Mouse (Mus musculus): ENCODE measurements around the gene Ech1. TPM values are rescaled to one million over a fixed set of nuclear protein-coding genes. Genes with fewer than 3 reads are reported as not detected.

The Ech1 gene
- polyA plus RNA-seq, 1 experiment from 2014 or later, result 426 TPM

DNA sequence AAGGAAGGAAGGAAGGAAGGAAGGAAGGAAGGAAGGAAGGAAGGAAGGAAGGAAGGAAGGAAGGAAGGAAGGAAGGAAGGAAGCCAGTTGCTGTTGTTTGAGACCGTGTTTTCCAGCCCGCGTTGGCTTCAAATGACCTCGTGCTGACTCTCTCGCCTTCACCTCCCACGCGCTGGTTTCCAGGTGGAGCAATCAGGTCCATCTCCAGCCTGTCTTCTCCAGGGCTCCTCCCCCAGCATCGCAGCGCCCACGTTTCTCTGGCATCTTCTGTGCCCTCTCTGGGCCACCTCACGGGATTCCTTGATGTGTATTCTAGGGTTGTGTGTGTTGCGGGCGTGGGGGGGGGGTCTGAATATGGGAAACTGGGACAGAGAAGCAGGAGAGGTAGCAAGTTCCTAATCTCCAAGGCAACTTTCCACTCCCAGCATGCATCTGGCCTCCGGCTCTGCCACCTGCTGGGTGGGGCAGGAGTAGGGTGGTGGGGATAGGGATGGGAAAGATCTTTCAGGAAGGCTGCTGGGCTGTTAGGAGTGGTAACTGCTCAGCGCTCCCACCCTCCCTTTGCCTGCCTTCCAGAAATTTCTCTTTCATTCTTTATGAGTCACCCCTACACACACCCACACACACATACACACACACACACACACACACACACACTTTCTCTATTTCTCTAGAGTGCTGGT is 37.9 kb downstream of the Ech1 start:
- H3K9me3 ChIP-seq (ENCODE audit: control insufficient read depth, low read length), result no peaks in the 10 kb centered on the region
- H3K4me3 ChIP-seq (ENCODE audit: low read depth, low read length), result no peak overlapping the region
- H3K4me1 ChIP-seq (replicated peaks; ENCODE audit: control insufficient read depth, insufficient read depth), result peaks cover 4% of the 10 kb centered on the region; the same call in 1 of the 2 replicates
- peak; percentile 34; the same call in 1 of the 2 replicates for TF ChIP-seq CTCF (IDR thresholded peaks at IDR 0.05; ENCODE audit: low read depth)
- TF ChIP-seq EP300 (optimal IDR thresholded peaks at IDR 0.05), result no peak
- H3K27me3 ChIP-seq (ENCODE audit: control insufficient read depth, insufficient read depth, low read length), result no peaks in the 10 kb centered on the region
- no peaks in the 10 kb centered on the region for H3K36me3 ChIP-seq (ENCODE audit: control insufficient read depth, insufficient read depth, low read length)
- ATAC-seq (ENCODE audit: low FRiP score, low TSS enrichment), result peak; percentile 49
- DNase-seq (ENCODE audit: low spot score), result peak; percentile 63
- H3K27ac ChIP-seq (replicated peaks), result peak overlapping the region; percentile 73
- peak overlapping the region; percentile 14; the same call in 1 of the 2 replicates for H3K4me2 ChIP-seq (replicated peaks; ENCODE audit: low read depth)
- H3K9ac ChIP-seq (ENCODE audit: low read length), result no peak overlapping the region
- 63% methylated on average over 15 of the region's 15 CpGs for WGBS

DNA sequence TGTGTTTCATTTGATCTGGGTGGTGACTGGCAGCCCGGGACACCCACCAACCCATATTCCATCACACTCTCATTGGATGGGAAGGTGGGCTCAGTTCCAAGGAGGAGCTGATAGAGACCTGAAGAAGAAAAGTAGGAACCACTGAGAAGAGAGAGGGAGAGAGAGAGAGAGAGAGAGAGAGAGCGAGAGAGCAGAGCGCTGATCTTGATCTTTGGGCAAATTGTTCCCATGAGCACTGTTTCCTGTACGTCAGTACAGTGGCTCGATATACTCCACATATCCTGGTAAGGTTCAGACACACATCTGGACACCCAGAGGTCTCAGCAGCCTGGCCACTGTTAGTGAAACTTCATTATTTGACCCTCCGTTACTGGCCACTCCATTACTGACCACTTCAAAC is 38.5 kb downstream of the Ech1 start, which contains the start of gene Lgals7:
Gene Lgals7, plus strand, starts transcription at position 314 of the 400 bp plus-strand sequence.
- peak within 1 kb of the TSS; percentile 52 for H3K4me2 ChIP-seq (replicated peaks; ENCODE audit: low read depth)
- no peaks in the 10 kb centered on the region for H3K36me3 ChIP-seq (ENCODE audit: control insufficient read depth, insufficient read depth, low read length)
- H3K27ac ChIP-seq (replicated peaks), result peak within 1 kb of the TSS; percentile 73
- DNase-seq (ENCODE audit: low spot score) (no peak), ATAC-seq (ENCODE audit: low FRiP score, low TSS enrichment) (no peak)
- TF ChIP-seq EP300 (optimal IDR thresholded peaks at IDR 0.05), result no peak
- TF ChIP-seq CTCF (IDR thresholded peaks at IDR 0.05; ENCODE audit: low read depth), result no peak
- peak within 1 kb of the TSS; percentile 24 for H3K4me3 ChIP-seq (ENCODE audit: low read depth, low read length)
- peak within 1 kb of the TSS; percentile 24 for H3K9ac ChIP-seq (ENCODE audit: low read length)
- no peaks in the 10 kb centered on the region for H3K27me3 ChIP-seq (ENCODE audit: control insufficient read depth, insufficient read depth, low read length)
- WGBS, result 68% methylated on average over 6 of the region's 6 CpGs
- peaks cover 4% of the 10 kb centered on the region; the same call in 1 of the 2 replicates for H3K4me1 ChIP-seq (replicated peaks; ENCODE audit: control insufficient read depth, insufficient read depth)
- H3K9me3 ChIP-seq (ENCODE audit: control insufficient read depth, low read length), result no peaks in the 10 kb centered on the region

DNA sequence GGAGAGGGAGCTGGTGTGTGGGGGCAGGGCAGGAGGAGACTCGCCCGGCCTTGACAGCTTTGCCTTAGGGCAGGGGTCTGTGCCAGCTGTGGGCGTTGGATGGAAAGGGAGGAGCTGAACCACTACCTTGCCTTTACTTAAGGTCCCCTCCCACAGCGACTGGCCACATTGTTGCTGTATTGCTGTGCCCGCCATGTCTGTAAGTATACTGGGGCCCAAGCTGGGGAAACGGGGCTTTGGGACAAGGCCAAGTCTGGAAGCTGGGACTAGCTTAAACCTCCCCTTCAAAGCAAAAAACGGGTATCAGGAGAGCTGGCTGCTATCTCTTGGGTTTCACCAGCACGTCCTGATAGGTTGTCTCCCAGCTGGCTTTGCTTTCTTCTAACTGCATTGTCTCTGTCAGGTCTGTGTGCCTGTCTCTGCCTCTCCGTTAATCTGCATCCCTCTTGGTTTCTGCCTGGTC is 39.3 kb downstream of the Ech1 start:
- DNase-seq (ENCODE audit: low spot score) (peak; percentile 33), ATAC-seq (ENCODE audit: low FRiP score, low TSS enrichment) (no peak)
- H3K36me3 ChIP-seq (ENCODE audit: control insufficient read depth, insufficient read depth, low read length), result no peaks in the 10 kb centered on the region
- H3K9me3 ChIP-seq (ENCODE audit: control insufficient read depth, low read length), result no peaks in the 10 kb centered on the region
- H3K4me1 ChIP-seq (replicated peaks; ENCODE audit: control insufficient read depth, insufficient read depth), result peaks cover 4% of the 10 kb centered on the region; the same call in 1 of the 2 replicates
- WGBS, result 38% methylated on average over 9 of the region's 9 CpGs
- H3K27ac ChIP-seq (replicated peaks), result peak overlapping the region; percentile 73
- H3K9ac ChIP-seq (ENCODE audit: low read length), result peak overlapping the region; percentile 24
- H3K4me2 ChIP-seq (replicated peaks; ENCODE audit: low read depth), result peak overlapping the region; percentile 52
- no peaks in the 10 kb centered on the region for H3K27me3 ChIP-seq (ENCODE audit: control insufficient read depth, insufficient read depth, low read length)
- peak overlapping the region; percentile 24 for H3K4me3 ChIP-seq (ENCODE audit: low read depth, low read length)
- TF ChIP-seq CTCF (IDR thresholded peaks at IDR 0.05; ENCODE audit: low read depth), result no peak
- no peak for TF ChIP-seq EP300 (optimal IDR thresholded peaks at IDR 0.05)

DNA sequence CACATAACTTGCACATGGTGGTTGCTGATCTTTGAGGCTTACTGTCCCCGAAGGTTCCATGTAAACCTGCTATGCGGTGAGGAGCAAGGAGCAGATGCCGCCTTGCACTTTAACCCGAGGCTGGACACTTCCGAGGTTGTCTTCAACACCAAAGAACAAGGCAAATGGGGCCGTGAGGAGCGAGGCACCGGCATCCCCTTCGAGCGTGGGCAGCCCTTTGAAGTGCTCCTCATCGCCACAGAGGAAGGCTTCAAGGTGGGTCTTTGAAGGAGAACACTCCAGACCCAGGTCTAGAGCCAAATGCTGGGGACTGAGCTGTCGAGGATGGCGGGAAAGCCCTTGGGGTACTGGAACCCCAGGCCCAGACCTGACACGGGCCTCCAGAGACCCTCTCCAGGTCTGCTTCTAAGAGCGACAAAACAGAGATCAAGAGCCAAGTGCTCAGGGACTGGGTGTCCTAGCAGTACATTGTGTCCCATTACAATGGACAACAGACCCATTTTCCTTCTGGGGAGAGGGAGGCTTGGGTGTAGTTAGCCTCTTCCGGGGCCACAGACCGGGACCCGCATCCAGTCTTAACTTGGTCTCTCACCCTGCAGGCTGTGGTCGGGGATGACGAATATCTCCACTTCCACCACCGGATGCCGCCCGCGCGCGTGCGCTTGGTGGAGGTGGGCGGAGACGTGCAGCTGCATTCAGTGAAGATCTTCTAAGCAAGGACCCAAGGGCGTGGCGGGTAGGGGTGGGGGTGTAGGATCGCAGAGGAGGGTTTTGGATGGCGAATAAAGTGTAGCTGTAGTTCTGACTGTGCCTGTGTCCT is 40.7 kb downstream of the Ech1 start:
- ATAC-seq (ENCODE audit: low FRiP score, low TSS enrichment) (peak; percentile 53), DNase-seq (ENCODE audit: low spot score) (peak; percentile 86)
- Histone ChIP-seq H3K27ac (replicated peaks) (peak overlapping the region; percentile 61), H3K27me3 (ENCODE audit: control insufficient read depth, insufficient read depth, low read length) (no peaks in the 10 kb centered on the region), H3K9ac (ENCODE audit: low read length) (peak overlapping the region; percentile 39; the same call in 1 of the 2 replicates), H3K4me1 (replicated peaks; ENCODE audit: control insufficient read depth, insufficient read depth) (peaks cover 4% of the 10 kb centered on the region; the same call in 1 of the 2 replicates), H3K4me2 (replicated peaks; ENCODE audit: low read depth) (peak overlapping the region; percentile 52), H3K36me3 (ENCODE audit: control insufficient read depth, insufficient read depth, low read length) (no peaks in the 10 kb centered on the region), H3K4me3 (ENCODE audit: low read depth, low read length) (peak overlapping the region; percentile 24; the same call in 1 of the 2 replicates), H3K9me3 (ENCODE audit: control insufficient read depth, low read length) (no peaks in the 10 kb centered on the region)
- WGBS, result 36% methylated on average over 33 of the region's 33 CpGs
- TF ChIP-seq CTCF (IDR thresholded peaks at IDR 0.05; ENCODE audit: low read depth), result peak; percentile 49; the same call in 1 of the 2 replicates
- no peak for TF ChIP-seq EP300 (optimal IDR thresholded peaks at IDR 0.05)

DNA sequence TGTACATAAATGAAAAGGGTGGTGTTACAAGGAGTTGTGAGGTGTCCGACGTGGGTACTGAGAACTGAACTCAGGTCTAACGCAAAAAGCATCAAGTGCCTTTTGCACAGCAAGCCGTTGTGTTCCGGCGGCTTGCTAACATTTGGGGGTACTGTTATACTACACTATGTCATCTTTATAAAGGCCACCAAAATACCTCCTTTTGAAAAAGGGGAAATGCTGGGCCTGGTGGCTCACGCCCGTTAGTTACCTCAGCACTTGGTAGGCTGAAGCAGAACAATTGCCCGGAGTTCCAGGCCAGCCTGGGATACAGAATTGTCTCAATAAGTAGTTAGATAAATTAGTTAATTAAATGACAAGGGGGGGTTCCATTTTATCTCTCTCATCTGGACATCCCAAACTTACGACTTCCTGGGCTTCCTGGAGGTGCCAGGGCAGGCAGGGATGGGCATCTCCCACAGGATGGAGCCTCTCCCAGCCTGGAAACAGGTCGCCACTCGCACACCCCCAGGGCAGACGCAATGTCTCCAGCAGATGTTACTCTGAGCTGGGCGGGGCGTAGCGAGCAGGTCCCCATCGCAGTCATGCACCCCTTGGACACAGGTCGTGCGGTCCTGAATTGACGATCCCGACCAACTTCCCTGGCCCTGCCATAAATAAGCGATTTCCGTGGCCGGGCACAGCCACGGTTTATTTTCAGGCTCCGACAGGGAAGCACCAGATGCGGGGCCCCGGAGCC is 41.9 kb downstream of the Ech1 start:
- no peak for ATAC-seq (ENCODE audit: low FRiP score, low TSS enrichment)
- WGBS, result 80% methylated on average over 28 of the region's 28 CpGs
- peak overlapping the region; percentile 70 for H3K27ac ChIP-seq (replicated peaks)

More for the DNA sequence above, 41.9 kb downstream of the Ech1 start:
- TF ChIP-seq CTCF (IDR thresholded peaks at IDR 0.05; ENCODE audit: low read depth), result no peak
- TF ChIP-seq EP300 (optimal IDR thresholded peaks at IDR 0.05), result no peak
- Histone ChIP-seq H3K9me3 (ENCODE audit: control insufficient read depth, low read length) (no peaks in the 10 kb centered on the region), H3K4me3 (ENCODE audit: low read depth, low read length) (no peak overlapping the region), H3K4me2 (replicated peaks; ENCODE audit: low read depth) (0 out of 2 replicates have a peak overlapping the region, but pooled peaks have one; percentile 44), H3K9ac (ENCODE audit: low read length) (no peak overlapping the region; the same call in 1 of the 2 replicates), H3K36me3 (ENCODE audit: control insufficient read depth, insufficient read depth, low read length) (no peaks in the 10 kb centered on the region), H3K27me3 (ENCODE audit: control insufficient read depth, insufficient read depth, low read length) (no peaks in the 10 kb centered on the region), H3K4me1 (replicated peaks; ENCODE audit: control insufficient read depth, insufficient read depth) (peaks cover 4% of the 10 kb centered on the region; the same call in 1 of the 2 replicates)
- no peak for DNase-seq (ENCODE audit: low spot score)
